Mouse (Mus musculus): ENCODE measurements around the gene Polr2e.

GRCm38 (mm10) chr10:80071516-80071900, 31.9 kb upstream of the Polr2e start:
- TF ChIP-seq CTCF (conservative IDR thresholded peaks at IDR 0.05; ENCODE audit: low read length) (no peak), NANOG (IDR thresholded peaks at IDR 0.05; ENCODE audit: borderline replicate concordance, low read length) (no peak), POU5F1 (IDR thresholded peaks at IDR 0.05; ENCODE audit: borderline replicate concordance, low read length) (no peak)
